Mouse (Mus musculus) midbrain, embryonic 11.5 days (tissue): ENCODE results near the gene Taf4. TPM values are rescaled to one million over a fixed set of nuclear protein-coding genes. Genes with fewer than 3 reads are reported as not detected.
A peak's percentile ranks its signal among the peaks of the same experiment; 100 is the strongest.

ENCODE experiments used
- ATAC-seq: fragments of 200-750 bp; cut with Nextera tagmentation; 2 replicates; pipeline ENCODE4 v1.8.0; 2017; ENCODE audit warnings: moderate TSS enrichment, moderate library complexity; ENCODE audit not compliant: low FRiP score
- DNase-seq: peaks from one replicate; pipeline ENCODE4 v3.0.0; 2015; ENCODE audit warnings: low spot score; ENCODE audit errors: missing footprints
- H3K27ac ChIP-seq: fragments of 300-500 bp; sonication (generic); 2 replicates; pipeline ENCODE4 v1.5.1; 2014; ENCODE audit warnings: low read depth, low read length
- H3K27me3 ChIP-seq: fragments of 300-500 bp; sonication (generic); 2 replicates; pipeline ENCODE4 v1.6.1; 2014; ENCODE audit warnings: mild to moderate bottlenecking, low read length, moderate library complexity, mixed read lengths; ENCODE audit not compliant: control insufficient read depth, insufficient read depth
- H3K36me3 ChIP-seq: fragments of 300-500 bp; sonication (generic); 2 replicates; pipeline ENCODE4 v1.6.1; 2014; ENCODE audit warnings: mild to moderate bottlenecking, low read length, moderate library complexity, mixed read lengths; ENCODE audit not compliant: control insufficient read depth, insufficient read depth
- H3K4me1 ChIP-seq: fragments of 300-500 bp; sonication (generic); 2 replicates; pipeline ENCODE4 v1.6.1; 2014; ENCODE audit warnings: low read length; ENCODE audit not compliant: control insufficient read depth, insufficient read depth
- H3K4me2 ChIP-seq: fragments of 300-500 bp; sonication (generic); 2 replicates; pipeline ENCODE4 v1.6.1; 2014; ENCODE audit warnings: mild to moderate bottlenecking, moderate library complexity
- H3K4me3 ChIP-seq: fragments of 300-500 bp; sonication (generic); 2 replicates; pipeline ENCODE4 v1.5.1; 2014; ENCODE audit warnings: low read depth, low read length
- H3K9ac ChIP-seq: fragments of 300-500 bp; sonication (generic); 2 replicates; pipeline ENCODE4 v1.6.1; 2014; ENCODE audit warnings: low read length
- H3K9me3 ChIP-seq: fragments of 300-500 bp; sonication (generic); 2 replicates; pipeline ENCODE4 v1.6.1; 2016; ENCODE audit warnings: low read length; ENCODE audit not compliant: control insufficient read depth
- WGBS: fragments of 180-500 bp; shearing (Covaris S2); extraction: QIAGEN DNeasy Blood & Tissue Kit; methylation state at CpG from one replicate; pipeline ENCODE4 v1.1.7; 2014; 5-methylcytosine and 5-hydroxymethylcytosine counted together
- polyA plus RNA-seq: library from polyadenylated mRNA; unstranded; fragments of >200 nt; fragmentation: Nextera tagmentation; extraction: Ambion mirVana; gene quantifications from 2 replicates; pipeline ENCODE4 v1.2.1, GENCODE M21; 2014

Gene Taf4
- 5.8 and 6.0 TPM in 2 replicates for polyA plus RNA-seq

DNA sequence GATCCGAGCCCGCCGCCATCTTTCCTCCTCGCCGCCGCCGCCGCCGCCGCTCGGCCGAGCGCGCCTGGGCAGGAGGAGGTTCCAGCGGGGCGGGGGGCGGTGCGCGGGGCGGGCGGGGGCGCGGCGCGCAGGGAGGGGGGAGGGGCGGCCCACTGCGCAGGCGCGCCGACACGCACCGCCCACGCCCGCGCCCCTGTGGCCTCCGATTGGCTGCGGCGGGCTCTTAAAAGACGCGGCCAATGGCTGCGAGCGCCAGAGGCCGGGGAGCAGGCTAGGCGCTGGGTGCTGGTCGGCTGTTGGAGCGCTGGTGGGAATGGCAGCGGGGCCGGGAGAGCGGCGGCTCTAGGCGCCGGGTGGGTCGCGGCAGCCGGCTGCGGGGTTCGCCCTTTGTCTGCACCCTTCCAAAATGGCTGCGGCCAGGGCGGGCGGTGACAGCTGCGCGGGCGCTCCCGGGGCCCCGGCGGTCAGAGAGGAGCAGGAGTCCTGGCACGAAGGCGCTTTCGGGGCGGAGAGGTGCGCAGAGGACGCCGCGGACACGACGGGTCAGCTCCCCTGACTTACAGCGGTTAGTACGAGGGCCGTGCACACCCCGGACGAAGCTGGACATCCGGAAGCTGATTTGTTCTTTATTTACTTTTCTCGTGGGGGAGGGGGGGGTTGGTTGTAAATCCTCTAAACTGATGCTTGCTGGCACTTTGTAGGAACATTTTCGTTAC is at the start of gene Taf4:
Taf4 (minus strand) TSS at position 19 of the 716 bp plus-strand sequence.
- Histone ChIP-seq H3K4me3 (peak within 1 kb of the TSS; percentile 90), H3K27me3 (0 out of 2 replicates have a peak, but pooled peaks cover 3% of the 10 kb centered on the region), H3K36me3 (no peaks in the 10 kb centered on the region), H3K27ac (peak within 1 kb of the TSS; percentile 92), H3K4me2 (peak within 1 kb of the TSS; percentile 100), H3K4me1 (peaks cover 31% of the 10 kb centered on the region), H3K9me3 (no peaks in the 10 kb centered on the region), H3K9ac (peak within 1 kb of the TSS; percentile 91)
- under 1% methylated on average over 65 of the region's 84 CpGs for WGBS
- DNase-seq (peak; percentile 99), ATAC-seq (peak; percentile 96)

- Histone ChIP-seq H3K27me3 (peaks cover 2% of the 10 kb centered on the region; the same call in 1 of the 2 replicates), H3K36me3 (peaks cover 23% of the 10 kb centered on the region), H3K27ac (peak overlapping the region; percentile 91), H3K4me3 (peak overlapping the region; percentile 100), H3K9ac (peak overlapping the region; percentile 97), H3K4me1 (peaks cover 22% of the 10 kb centered on the region), H3K4me2 (peak overlapping the region; percentile 83), H3K9me3 (no peaks in the 10 kb centered on the region)
- 5% methylated on average over 6 of the region's 6 CpGs for WGBS
- peak; percentile 93 for DNase-seq
- no peak for ATAC-seq
Observed at GRCm38 (mm10) chr2:180025861-180026200, 49.4 kb upstream of the Taf4 start.

DNA sequence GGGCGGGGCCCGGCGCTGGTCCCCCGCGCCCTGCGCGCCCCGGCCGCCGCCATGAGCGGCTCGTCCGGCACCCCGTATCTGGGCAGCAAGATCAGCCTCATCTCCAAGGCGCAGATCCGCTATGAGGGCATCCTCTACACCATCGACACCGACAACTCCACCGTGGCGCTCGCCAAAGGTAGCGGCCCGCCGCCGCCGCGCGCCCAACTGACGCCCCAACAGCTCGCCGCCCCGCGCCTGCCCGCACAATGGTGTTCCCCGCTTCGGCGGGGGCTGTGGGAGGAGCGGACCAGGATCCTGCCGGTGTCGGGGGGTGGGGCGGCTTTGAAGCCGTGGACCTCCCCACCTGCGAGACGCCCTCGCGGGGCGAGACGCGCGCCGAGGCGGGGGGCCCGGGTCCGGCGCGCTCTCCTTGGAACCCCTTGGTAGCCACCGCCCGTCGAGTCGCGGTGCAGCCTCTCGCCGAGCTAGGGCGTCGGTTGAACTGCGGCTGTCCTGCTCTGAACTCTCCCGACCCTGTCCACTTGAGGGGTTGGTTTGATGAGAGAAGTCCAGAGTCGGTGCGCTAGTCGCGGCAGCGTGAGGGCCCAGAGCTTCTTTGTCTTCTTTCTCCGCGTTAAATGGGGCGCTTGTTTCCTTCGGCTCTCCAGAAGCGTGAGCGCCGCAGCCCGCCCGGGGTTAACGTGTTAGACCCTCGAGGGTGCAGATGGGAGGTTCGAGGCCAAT is 48.9 kb upstream of the Taf4 start:
- peak overlapping the region; percentile 83 for H3K4me2 ChIP-seq
- H3K9me3 ChIP-seq: no peaks in the 10 kb centered on the region
- under 1% methylated on average over 80 of the region's 84 CpGs for WGBS
- H3K27me3 ChIP-seq: peaks cover 2% of the 10 kb centered on the region; the same call in 1 of the 2 replicates
- peak overlapping the region; percentile 100 for H3K4me3 ChIP-seq
- H3K4me1 ChIP-seq: peaks cover 22% of the 10 kb centered on the region
- ATAC-seq (no peak; the same call in 1 of the 2 replicates), DNase-seq (peak; percentile 95)
- H3K9ac ChIP-seq: peak overlapping the region; percentile 97
- peak overlapping the region; percentile 91 for H3K27ac ChIP-seq
- peaks cover 19% of the 10 kb centered on the region for H3K36me3 ChIP-seq

- under 1% methylated on average over 70 of the region's 80 CpGs for WGBS
- H3K4me1 ChIP-seq: peaks cover 22% of the 10 kb centered on the region
- H3K4me3 ChIP-seq: peak within 1 kb of the TSS; percentile 100
- ATAC-seq (peak; percentile 96), DNase-seq (peak; percentile 100)
- peak within 1 kb of the TSS; percentile 97 for H3K9ac ChIP-seq
- H3K36me3 ChIP-seq: peaks cover 18% of the 10 kb centered on the region
- H3K4me2 ChIP-seq: peak within 1 kb of the TSS; percentile 83
- H3K27me3 ChIP-seq: peaks cover 2% of the 10 kb centered on the region; the same call in 1 of the 2 replicates
- H3K9me3 ChIP-seq: no peaks in the 10 kb centered on the region
- H3K27ac ChIP-seq: peak within 1 kb of the TSS; percentile 91
Observed at GRCm38 (mm10) chr2:180024401-180025098, 48.1 kb upstream of the Taf4 start, which contains the start of gene Lsm14b. Lsm14b (plus strand) TSS chr2:180024987.

DNA sequence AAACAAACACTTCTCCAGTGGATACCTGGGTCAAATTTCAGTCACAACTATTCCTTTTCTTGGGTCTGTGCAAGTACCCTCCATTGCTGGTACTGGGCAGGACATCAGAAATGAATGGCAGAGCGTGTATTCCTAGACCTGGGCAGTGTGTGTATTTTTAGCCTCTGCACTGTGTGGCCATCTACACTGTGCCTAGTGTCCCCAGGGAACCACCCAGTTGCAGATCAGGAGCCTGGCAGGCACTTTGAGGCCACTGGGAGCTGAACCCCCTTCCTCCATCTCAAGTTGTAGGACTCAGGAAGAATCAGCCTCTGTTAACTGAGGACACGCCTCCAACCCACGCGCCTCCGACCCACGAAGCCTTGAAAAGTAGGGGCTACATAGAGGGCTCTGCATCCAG is 46.3 kb upstream of the Taf4 start:
- DNase-seq (no peak), ATAC-seq (no peak)
- no peak overlapping the region for H3K9ac ChIP-seq
- H3K4me2 ChIP-seq: no peak overlapping the region
- WGBS: 70% methylated on average over 6 of the region's 6 CpGs
- H3K9me3 ChIP-seq: no peaks in the 10 kb centered on the region
- peaks cover 19% of the 10 kb centered on the region for H3K4me1 ChIP-seq
- H3K36me3 ChIP-seq: peaks cover 3% of the 10 kb centered on the region
- no peak overlapping the region for H3K27ac ChIP-seq
- no peak overlapping the region for H3K4me3 ChIP-seq
- peaks cover 2% of the 10 kb centered on the region; the same call in 1 of the 2 replicates for H3K27me3 ChIP-seq

- Histone ChIP-seq H3K4me2 (no peak overlapping the region), H3K4me3 (no peak overlapping the region), H3K27ac (no peak overlapping the region), H3K9me3 (no peaks in the 10 kb centered on the region), H3K4me1 (peaks cover 3% of the 10 kb centered on the region; the same call in 1 of the 2 replicates), H3K9ac (no peak overlapping the region), H3K27me3 (peaks cover 2% of the 10 kb centered on the region; the same call in 1 of the 2 replicates), H3K36me3 (no peaks in the 10 kb centered on the region)
- ATAC-seq (no peak), DNase-seq (no peak)
- WGBS: 84% methylated on average over 8 of the region's 8 CpGs
Observed at GRCm38 (mm10) chr2:180020919-180021318, 44.5 kb upstream of the Taf4 start.

- Histone ChIP-seq H3K4me1 (peaks cover 3% of the 10 kb centered on the region; the same call in 1 of the 2 replicates), H3K9ac (no peak overlapping the region), H3K9me3 (no peaks in the 10 kb centered on the region), H3K36me3 (no peaks in the 10 kb centered on the region), H3K27me3 (peaks cover 2% of the 10 kb centered on the region; the same call in 1 of the 2 replicates), H3K4me3 (no peak overlapping the region), H3K27ac (no peak overlapping the region), H3K4me2 (no peak overlapping the region)
- no peak for ATAC-seq
- WGBS: 75% methylated on average over 7 of the region's 7 CpGs
- no peak for DNase-seq
Observed at GRCm38 (mm10) chr2:180020091-180020661, 43.7 kb upstream of the Taf4 start.

DNA sequence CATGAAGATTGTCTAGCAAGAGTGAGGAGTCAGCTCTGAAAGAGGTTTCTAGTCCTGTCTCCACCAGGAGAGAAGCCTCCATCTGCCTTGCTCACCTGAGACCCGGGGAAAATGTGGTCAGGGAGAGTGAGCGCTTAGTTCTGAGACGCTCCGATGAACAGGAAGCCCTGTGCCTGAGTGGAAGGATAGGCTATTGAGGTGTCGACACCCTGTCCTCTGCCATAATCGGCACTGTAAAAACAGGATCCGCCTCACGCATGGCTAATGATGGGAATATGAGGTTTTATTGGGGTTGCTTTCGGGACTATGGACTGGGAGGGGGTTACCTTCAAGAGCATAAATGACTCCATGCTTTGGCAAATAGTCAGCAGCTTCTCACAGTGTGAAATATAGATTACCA is 42.1 kb upstream of the Taf4 start:
- no peaks in the 10 kb centered on the region for H3K36me3 ChIP-seq
- 90% methylated on average over 9 of the region's 9 CpGs for WGBS
- H3K4me3 ChIP-seq: no peak overlapping the region

More for the DNA sequence above, 42.1 kb upstream of the Taf4 start:
- no peak for ATAC-seq
- H3K27me3 ChIP-seq: peaks cover 2% of the 10 kb centered on the region; the same call in 1 of the 2 replicates
- H3K9me3 ChIP-seq: no peaks in the 10 kb centered on the region
- no peak overlapping the region for H3K4me2 ChIP-seq
- no peaks in the 10 kb centered on the region for H3K4me1 ChIP-seq
- no peak overlapping the region for H3K9ac ChIP-seq
- no peak for DNase-seq
- H3K27ac ChIP-seq: no peak overlapping the region
